Mouse (Mus musculus) small intestine, adult 2 months (tissue): ENCODE data around the gene Cym.

ENCODE experiments used
- CTCF ChIP-seq: fragments of 200-500 bp; IDR thresholded peaks from 2 replicates; pipeline ENCODE4 v1.5.1; 2012; ENCODE audit warnings: low read depth, mild to moderate bottlenecking, control low read depth, inconsistent platforms, low read length, moderate library complexity, mixed read lengths; ENCODE audit not compliant: insufficient replicate concordance, insufficient read length; ENCODE audit errors: extremely low read depth
- POLR2A ChIP-seq: fragments of 200-500 bp; IDR thresholded peaks from 2 replicates; pipeline ENCODE4 v1.6.1; 2012; ENCODE audit warnings: low read depth, mild to moderate bottlenecking, control low read depth, inconsistent platforms, low read length, moderate library complexity

- TF ChIP-seq CTCF, result no peak
- TF ChIP-seq POLR2A, result no peak
Observed at GRCm38 (mm10) chr3:107205170-107205569, 16.4 kb downstream of the Cym start.
